Mouse (Mus musculus) MEL (cell line): ENCODE results near the gene Arl14.

Source experiments
- CHD1 ChIP-seq: IDR thresholded peaks from 2 replicates; pipeline ENCODE4 v1.6.1; 2012; ENCODE audit warnings: low read depth, mild to moderate bottlenecking, inconsistent platforms, low read length, improper control_type of control experiment
- CTCF ChIP-seq, 3 experiments: IDR thresholded peaks in 2 of 3; conservative IDR thresholded peaks in 1 of 3; 2 replicates each; pipeline ENCODE4 v1.5.1; 2011 to 2012; ENCODE audit warnings: low read length in 3 of 3, low read depth in 2 of 3, mild to moderate bottlenecking in 2 of 3, improper control_type of control experiment in 1 of 3, inconsistent platforms in 1 of 3, mixed read lengths in 1 of 3, moderate library complexity in 1 of 3; ENCODE audit not compliant: control insufficient read depth in 1 of 3, insufficient read depth in 1 of 3, poor library complexity in 1 of 3, severe bottlenecking in 1 of 3
- E2F4 ChIP-seq: IDR thresholded peaks from 2 replicates; pipeline ENCODE4 v1.6.1; 2011; ENCODE audit warnings: low read depth, low read length, improper control_type of control experiment, borderline replicate concordance
- EP300 ChIP-seq, 2 experiments: IDR thresholded peaks; 2 replicates each; pipeline ENCODE4 v1.6.1; 2011; ENCODE audit warnings: improper control_type of control experiment in 2 of 2, low read length in 2 of 2, low read depth in 1 of 2, mild to moderate bottlenecking in 1 of 2
- GATA1 ChIP-seq: IDR thresholded peaks from 2 replicates; pipeline ENCODE4 v1.6.1; 2011; ENCODE audit warnings: low read depth, low read length, improper control_type of control experiment
- MAFK ChIP-seq: IDR thresholded peaks from 2 replicates; pipeline ENCODE4 v1.6.1; 2011; ENCODE audit warnings: low read depth, mild to moderate bottlenecking, low read length, improper control_type of control experiment, borderline replicate concordance
- MXI1 ChIP-seq: IDR thresholded peaks from 2 replicates; pipeline ENCODE4 v1.6.1; 2011; ENCODE audit warnings: mild to moderate bottlenecking, low read depth, low read length, improper control_type of control experiment
- NRF1 ChIP-seq: IDR thresholded peaks from 2 replicates; pipeline ENCODE4 v1.6.1; 2014; ENCODE audit warnings: low read depth, mild to moderate bottlenecking, inconsistent platforms, low read length, improper control_type of control experiment, moderate library complexity; ENCODE audit not compliant: poor library complexity, insufficient read depth, severe bottlenecking
- POLR2A ChIP-seq, 2 experiments: IDR thresholded peaks; 2 replicates each; pipeline ENCODE4 v1.6.1; 2011 to 2012; ENCODE audit warnings: low read length in 2 of 2, mild to moderate bottlenecking in 2 of 2, control low read depth in 1 of 2, improper control_type of control experiment in 1 of 2, low read depth in 1 of 2, moderate library complexity in 1 of 2; ENCODE audit not compliant: control insufficient read depth in 1 of 2, insufficient read depth in 1 of 2, poor library complexity in 1 of 2
- POLR2AphosphoS2 ChIP-seq: IDR thresholded peaks from 2 replicates; pipeline ENCODE4 v1.6.1; 2011; ENCODE audit warnings: low read length, improper control_type of control experiment
- RCOR1 ChIP-seq: IDR thresholded peaks from 2 replicates; pipeline ENCODE4 v1.6.1; 2012; ENCODE audit warnings: low read depth, mild to moderate bottlenecking, inconsistent platforms, low read length, improper control_type of control experiment
- TCF12 ChIP-seq: IDR thresholded peaks from 2 replicates; pipeline ENCODE4 v1.6.1; 2014; ENCODE audit warnings: low read depth, mild to moderate bottlenecking, inconsistent platforms, low read length, improper control_type of control experiment, moderate library complexity
- UBTF ChIP-seq: IDR thresholded peaks from 2 replicates; pipeline ENCODE4 v1.6.1; 2012; ENCODE audit warnings: low read depth, mild to moderate bottlenecking, inconsistent platforms, low read length, improper control_type of control experiment, moderate library complexity, borderline replicate concordance; ENCODE audit not compliant: insufficient read depth
- ZC3H11A ChIP-seq: IDR thresholded peaks from 2 replicates; pipeline ENCODE4 v1.6.1; 2012; ENCODE audit warnings: low read depth, mild to moderate bottlenecking, inconsistent platforms, low read length, improper control_type of control experiment

- TF ChIP-seq POLR2A (IDR thresholded peaks at IDR 0.05; ENCODE audit: control insufficient read depth in 1 of 2, insufficient read depth in 1 of 2, low read depth in 1 of 2, low read length in 2 of 2, poor library complexity in 1 of 2) (no peak), MXI1 (no peak), NRF1 (no peak), RCOR1 (no peak), CHD1 (no peak), CTCF (IDR thresholded peaks at IDR 0.05 in 2 of 3, conservative IDR thresholded peaks at IDR 0.05 in 1 of 3; ENCODE audit: control insufficient read depth in 1 of 3, insufficient read depth in 1 of 3, low read depth in 2 of 3, low read length in 3 of 3, poor library complexity in 1 of 3, severe bottlenecking in 1 of 3) (no peak), EP300 (IDR thresholded peaks at IDR 0.05; ENCODE audit: low read depth in 1 of 2, low read length in 2 of 2) (no peak), MAFK (no peak), E2F4 (no peak), GATA1 (no peak), UBTF (no peak), TCF12 (no peak), POLR2AphosphoS2 (no peak), ZC3H11A (no peak)
Observed at GRCm38 (mm10) chr3:69225019-69225418, 2.8 kb downstream of the Arl14 start.
